Comparison of ENCODE assay signal across 8 mouse cellular contexts in the genomic region with DNA sequence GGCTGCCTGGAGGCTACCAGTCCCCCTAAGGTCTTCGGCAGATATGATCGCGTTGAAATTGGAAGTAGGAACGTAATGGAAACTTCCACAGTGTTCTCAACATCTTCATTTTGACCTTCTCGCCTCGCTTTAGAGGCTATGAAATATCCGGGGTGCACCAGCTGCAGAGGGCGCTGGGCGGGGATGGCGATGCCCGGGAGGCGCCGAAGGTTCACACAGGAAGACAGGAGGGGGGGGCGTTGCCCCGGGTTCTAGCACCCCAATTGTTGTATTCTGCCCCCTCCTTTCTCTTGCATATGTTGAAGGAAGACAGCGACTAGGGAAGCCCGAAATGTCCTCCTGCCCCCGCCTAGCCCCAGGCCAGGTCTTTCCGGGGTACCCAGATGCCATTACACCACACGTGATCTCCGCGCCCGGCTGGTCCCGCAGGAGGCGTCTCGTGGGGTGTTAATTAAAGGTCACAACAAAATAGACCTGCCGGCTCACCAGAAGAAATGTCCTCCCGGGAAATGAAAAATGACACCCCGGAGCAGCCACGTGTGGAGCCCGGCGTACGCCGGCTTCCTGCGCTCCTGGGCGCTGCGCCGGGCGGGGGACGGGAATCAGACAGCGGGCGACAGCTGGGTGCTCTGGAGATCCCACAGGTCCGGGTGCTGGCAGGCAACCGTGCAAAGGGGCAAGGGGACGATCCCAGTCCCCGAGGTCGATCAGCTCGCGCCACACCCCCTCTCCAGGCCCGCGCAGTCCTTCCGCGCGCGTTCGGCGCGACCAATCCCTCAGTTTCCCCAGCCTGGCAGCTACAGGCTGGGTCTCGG. TPM values are rescaled to one million over a fixed set of nuclear protein-coding genes. Genes with fewer than 3 reads are reported as not detected.
DNase-seq lines count a peak whose midpoint lies in the region; ATAC-seq lines count a peak whose summit lies in the region.

No protein-coding gene starts in this region.

- H3K9ac ChIP-seq in lung, embryonic 15.5 days, result peak overlapping the region; percentile 41

- H3K4me2 ChIP-seq in lung, embryonic 15.5 days, result peak overlapping the region; percentile 100

- DNase-seq in Muller cell, postnatal 12 days (ENCODE audit: inconsistent ontology term), result peak; percentile 50
- peak; percentile 49 for DNase-seq in cerebellum, adult 8-10 months
- DNase-seq in forelimb bud, embryonic 11.5 days (ENCODE audit: low read depth, low spot score), result peak; percentile 52
- peak; percentile 58 for DNase-seq in heart, postnatal 4 days
- DNase-seq in layer of hippocampus, adult 8-10 months (ENCODE audit: low spot score in 2 of 2), result peak; percentile 14 to 42
- DNase-seq in ovary, postnatal 10 days (ENCODE audit: low spot score), result peak; percentile 26
- peak; percentile 33 for DNase-seq in urinary bladder, postnatal 14 days (ENCODE audit: low spot score)

- under 1% methylated on average over 57 of the region's 59 CpGs for WGBS in lung, embryonic 15.5 days

- no peaks in the 10 kb centered on the region for H3K9me3 ChIP-seq in lung, embryonic 15.5 days

- peak; percentile 28; the same call in 1 of the 2 replicates for ATAC-seq in lung, embryonic 15.5 days (ENCODE audit: borderline replicate concordance, extremely low read depth, low FRiP score, low TSS enrichment)

- H3K27ac ChIP-seq in lung, embryonic 15.5 days, result no peak overlapping the region

- H3K4me3 ChIP-seq in lung, embryonic 15.5 days, result peak overlapping the region; percentile 50

- H3K27me3 ChIP-seq in lung, embryonic 15.5 days, result peaks cover 39% of the 10 kb centered on the region

- H3K36me3 ChIP-seq in lung, embryonic 15.5 days, result no peaks in the 10 kb centered on the region

- peaks cover 36% of the 10 kb centered on the region for H3K4me1 ChIP-seq in lung, embryonic 15.5 days

RNA-seq across cellular contexts. Expression of gene Kif26b, which starts 1.2 kb away (rescaled TPM):
- 10 to 100 TPM; 21.2 to 22.7 TPM for total RNA-seq in heart, postnatal 4 days (2021)
- 10 to 100 TPM; 14.4 to 21.3 (median 17.9) TPM for total RNA-seq in layer of hippocampus, adult 8-10 months (2022)
- 1.5 and 1.7 TPM in 2 replicates for polyA plus RNA-seq in lung, embryonic 15.5 days (2015; fragmentation: Nextera tagmentation; extraction: Ambion mirVana)
